Mouse (Mus musculus) layer of hippocampus, postnatal 36 days (tissue): Measurements from ENCODE around the gene Ggt5. TPM values are rescaled to one million over a fixed set of nuclear protein-coding genes. Genes with fewer than 3 reads are reported as not detected.

Experiments used
- DNase-seq, 2 experiments: peaks; one replicate each; pipeline ENCODE4 v3.0.0; 2022
- total RNA-seq, 2 experiments: library from RNA; stranded (reverse); gene quantifications; 2 replicates each; pipeline ENCODE4 v1.2.3; 2021

Gene Ggt5
- total RNA-seq, 2 experiments from 2014 or later = 2.2 to 3.2 TPM

DNA sequence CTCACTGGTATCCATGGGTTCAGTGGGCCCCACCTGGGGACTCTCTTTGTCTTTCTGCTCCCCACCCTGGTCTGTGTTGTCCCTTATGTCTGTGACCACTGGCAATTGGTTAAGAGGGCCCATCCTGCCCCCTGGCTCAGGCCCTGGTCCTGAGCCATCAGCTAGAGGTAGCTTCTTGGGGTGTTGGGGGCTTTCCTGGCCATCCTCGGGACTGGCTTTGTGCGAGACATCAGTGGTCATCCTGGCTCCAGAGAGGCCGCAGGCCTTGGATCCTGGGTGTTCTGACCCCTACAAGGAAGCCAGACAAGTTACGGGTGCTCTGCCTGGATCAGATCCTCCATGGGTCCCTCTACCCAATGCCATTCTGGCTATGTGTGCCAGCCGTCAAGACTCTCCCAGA lies 68.0 kb downstream of the Ggt5 start:
- no peak for DNase-seq

- DNase-seq = no peak
Measured at GRCm38 (mm10) chr10:75657772-75658171, 68.6 kb downstream of the Ggt5 start.

DNA sequence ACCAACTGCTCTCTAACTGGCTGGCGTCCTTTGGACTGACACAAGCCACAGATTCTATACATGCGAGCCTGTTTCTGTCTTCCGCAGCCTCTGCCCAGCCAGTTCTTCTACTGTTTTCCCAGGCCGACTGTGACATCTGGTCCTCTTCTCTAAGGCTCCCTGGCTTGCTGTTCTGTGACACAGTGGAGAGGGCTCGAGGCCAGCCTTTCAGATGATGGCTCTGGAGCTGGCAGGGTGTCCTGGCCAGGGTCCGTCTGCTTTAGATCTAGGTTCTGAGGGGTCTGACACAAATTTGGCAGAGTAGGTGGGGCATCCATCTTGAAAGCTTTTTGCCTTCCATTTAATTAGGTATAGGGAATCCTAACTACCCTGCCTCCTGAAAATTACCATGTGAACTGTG lies 72.2 kb downstream of the Ggt5 start:
- DNase-seq = no peak

- no peak for DNase-seq
Measured at GRCm38 (mm10) chr10:75661876-75662275, 72.7 kb downstream of the Ggt5 start.

DNA sequence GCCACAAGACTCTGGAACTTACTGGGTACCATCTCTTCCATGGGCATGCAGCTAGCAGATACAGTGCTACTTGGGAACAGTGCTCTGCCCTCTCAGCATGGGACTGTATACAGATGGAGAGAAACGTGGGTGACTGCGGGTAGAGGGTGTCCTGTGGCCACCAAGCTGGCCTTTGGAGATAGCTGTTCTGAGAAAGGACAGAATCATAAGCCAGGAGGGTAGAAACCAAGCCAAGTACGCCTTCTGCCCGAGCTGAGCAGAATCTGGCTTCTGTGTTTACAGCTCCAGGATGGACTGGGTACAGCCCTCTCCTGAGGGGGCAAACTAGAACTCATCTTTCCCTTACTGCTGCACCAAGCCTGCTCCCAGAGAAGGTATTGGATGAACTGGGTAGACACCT lies 73.4 kb downstream of the Ggt5 start:
- DNase-seq = no peak

- DNase-seq = no peak
Measured at GRCm38 (mm10) chr10:75664673-75665270, 75.6 kb downstream of the Ggt5 start.

- DNase-seq = no peak
Measured at GRCm38 (mm10) chr10:75666451-75667030, 77.4 kb downstream of the Ggt5 start.

Other genes with a start within 250 kb of the Ggt5 start
- gene Upb1, start 188.2 kb upstream of the Ggt5 start, total RNA-seq = not detected
- gene Snrpd3, start 71.8 kb upstream of the Ggt5 start, total RNA-seq = 10 to 100 TPM; 73.5 to 83.4 TPM
- 10 to 100 TPM; 14.8 to 16.1 TPM for gene Gucd1, start 71.4 kb upstream of the Ggt5 start, total RNA-seq
- 1 to 10 TPM; 9.0 to 9.7 TPM for gene Lrrc75b, start 29.0 kb upstream of the Ggt5 start, total RNA-seq
- 1 to 10 TPM; 2.7 to 3.6 TPM for gene Ggt1, start 27.7 kb upstream of the Ggt5 start, total RNA-seq
- gene Susd2, start 54.7 kb downstream of the Ggt5 start, total RNA-seq = 1 to 10 TPM; 1.5 to 1.9 TPM
- gene Cabin1, start 175.0 kb downstream of the Ggt5 start, total RNA-seq = 10 to 100 TPM; 58.5 to 73.4 TPM
- gene Ddt, start 184.1 kb downstream of the Ggt5 start, total RNA-seq = 10 to 100 TPM; 44.0 to 48.5 TPM
- not detected for gene Gm20441, start 191.6 kb downstream of the Ggt5 start, total RNA-seq
- gene Gstt3, start 192.1 kb downstream of the Ggt5 start, total RNA-seq = 1 to 10 TPM; 1.4 to 3.2 TPM
- 1 to 10 TPM; 4.6 to 6.1 TPM for gene Gstt1, start 209.2 kb downstream of the Ggt5 start, total RNA-seq
- gene Gstt4, start 233.2 kb downstream of the Ggt5 start, total RNA-seq = not detected
- gene Gstt2, start 248.1 kb downstream of the Ggt5 start, total RNA-seq = 1 to 10 TPM; 2.5 to 3.4 TPM